18 mouse cellular contexts compared by ENCODE assay signal in the genomic region with DNA sequence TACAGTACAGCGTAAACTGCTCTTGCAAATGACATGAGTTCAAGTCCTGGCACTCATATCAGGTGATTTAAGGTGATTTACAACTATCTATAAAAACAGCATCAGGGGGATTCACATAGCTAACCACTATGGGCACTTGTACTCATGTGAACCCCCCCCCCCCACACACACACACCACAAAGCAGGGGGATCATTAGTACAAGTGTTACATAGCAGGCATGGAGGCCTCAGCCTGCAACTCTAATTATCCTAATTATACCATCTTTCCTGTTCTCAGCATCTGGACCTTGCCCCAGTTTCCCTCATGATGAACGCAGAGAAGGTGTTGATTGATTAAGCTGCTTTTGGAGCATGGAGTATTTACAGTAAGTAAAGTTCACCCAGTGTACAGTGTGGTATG.
"Had no signal": no experiment of that assay in that cellular context is flagged by ENCODE, and none has a peak within 500 bp of the region (broad histone marks: within the 10 kb centered on the region; RNA-seq: fewer than 3 reads in every experiment).

No protein-coding gene starts in this region.

- H3K4me1 ChIP-seq: midbrain, embryonic 10.5 days; midbrain, embryonic 12.5 days; neural tube, embryonic 13.5 days; neural tube, embryonic 15.5 days had no signal

- H3K36me3 ChIP-seq: midbrain, embryonic 10.5 days; midbrain, embryonic 12.5 days; neural tube, embryonic 13.5 days; neural tube, embryonic 15.5 days had no signal

- H3K9ac ChIP-seq: lung, embryonic 14.5 days; midbrain, embryonic 12.5 days; neural tube, embryonic 13.5 days; neural tube, embryonic 15.5 days had no signal

- DNase-seq: lung, adult 18-20 months; lung, embryonic 14.5 days; lung, postnatal 10 days; lung, postnatal 4 days; midbrain, embryonic 14.5 days; right cerebral cortex, adult 18-20 months; right cerebral cortex, postnatal 25 days; right cerebral cortex, postnatal 4 days; spleen, adult 18-20 months; thymus, adult 2 months; thymus, postnatal 25 days; thymus, postnatal 4 days had no signal

- H3K4me2 ChIP-seq: lung, embryonic 14.5 days; midbrain, embryonic 12.5 days; neural tube, embryonic 13.5 days; neural tube, embryonic 15.5 days had no signal

- H3K27me3 ChIP-seq: midbrain, embryonic 12.5 days; neural tube, embryonic 13.5 days; neural tube, embryonic 15.5 days had no signal

- H3K9me3 ChIP-seq: midbrain, embryonic 10.5 days; midbrain, embryonic 12.5 days; neural tube, embryonic 13.5 days; neural tube, embryonic 15.5 days had no signal

- ATAC-seq: midbrain, embryonic 16.5 days had no signal

- H3K4me3 ChIP-seq: midbrain, embryonic 10.5 days; midbrain, embryonic 12.5 days; myocyte; neural tube, embryonic 13.5 days; neural tube, embryonic 15.5 days had no signal

- H3K27ac ChIP-seq: midbrain, embryonic 10.5 days; midbrain, embryonic 12.5 days; neural tube, embryonic 13.5 days; neural tube, embryonic 15.5 days had no signal
